Mouse (Mus musculus): ENCODE results near the gene Vmn1r2.
"Not testable (repeated sequence)": the region's sequence is repeated elsewhere in the genome, so short reads cannot be mapped to it uniquely, and the experiment has no call there.

Vmn1r2 gene

DNA sequence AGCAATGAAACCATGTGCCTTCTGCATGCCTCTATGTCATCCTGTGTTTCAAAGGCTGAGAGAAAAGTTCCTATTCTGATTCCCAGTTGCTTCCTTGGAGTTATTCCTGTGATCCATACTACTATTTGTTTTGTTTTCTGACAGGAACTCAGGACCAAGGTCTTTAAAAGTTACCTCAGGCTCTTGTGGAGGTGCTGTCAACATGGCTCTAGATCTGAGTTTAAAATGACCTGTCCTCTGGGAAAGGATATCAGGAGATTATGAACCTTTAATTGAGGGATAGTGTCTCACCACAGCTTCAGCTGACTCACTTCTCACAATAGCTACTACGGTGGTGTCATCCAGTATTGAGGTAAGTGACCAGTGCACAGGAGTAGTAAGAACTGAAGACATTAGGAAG, at the start of gene Vmn1r2:
TSS of gene Vmn1r2 (plus strand) at position 301 of the 400 bp plus-strand sequence.
- not testable (repeated sequence) for DNase-seq (ENCODE audit: low read depth)

DNA sequence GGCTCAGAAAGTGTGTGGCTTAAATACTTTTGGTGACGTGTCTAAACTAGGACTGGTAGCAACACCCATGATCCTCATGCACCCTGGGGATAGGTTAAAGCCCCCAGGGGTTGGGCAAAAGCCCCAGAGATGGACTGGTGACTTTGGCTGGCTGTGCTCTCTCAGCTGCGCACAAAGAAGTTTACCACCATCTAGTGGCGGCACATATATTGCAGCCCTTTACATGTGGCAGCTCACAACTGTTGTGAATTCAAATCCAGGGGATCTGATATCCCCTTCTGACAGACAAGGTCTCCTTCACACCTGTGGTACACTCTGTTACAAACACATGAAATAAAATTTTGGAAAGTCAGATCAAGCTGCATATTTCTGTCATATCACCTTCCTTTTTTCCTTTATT, 19.2 kb upstream of the Vmn1r2 start:
- not testable (repeated sequence) for DNase-seq (ENCODE audit: low read depth)

DNA sequence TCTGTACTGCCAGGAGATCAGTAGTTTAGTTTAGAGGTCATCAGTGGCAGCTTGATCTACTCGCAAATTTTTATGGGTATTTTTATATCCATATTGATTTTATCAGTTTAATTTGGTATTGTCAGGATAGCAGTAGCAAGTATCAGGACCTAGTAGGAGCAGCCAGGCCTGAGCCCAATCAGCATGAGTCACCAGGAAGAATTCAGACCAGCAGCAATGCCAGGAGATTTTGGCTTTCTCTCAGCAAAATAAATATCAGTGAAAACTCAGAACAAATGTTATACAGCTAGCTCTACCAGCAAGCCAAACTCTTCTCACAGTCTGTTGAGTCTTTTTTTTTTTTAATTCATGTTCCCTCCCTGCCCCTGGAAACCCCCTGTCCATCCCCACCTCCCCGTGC, 13.8 kb upstream of the Vmn1r2 start:
- not testable (repeated sequence) for DNase-seq (ENCODE audit: low read depth)

DNA sequence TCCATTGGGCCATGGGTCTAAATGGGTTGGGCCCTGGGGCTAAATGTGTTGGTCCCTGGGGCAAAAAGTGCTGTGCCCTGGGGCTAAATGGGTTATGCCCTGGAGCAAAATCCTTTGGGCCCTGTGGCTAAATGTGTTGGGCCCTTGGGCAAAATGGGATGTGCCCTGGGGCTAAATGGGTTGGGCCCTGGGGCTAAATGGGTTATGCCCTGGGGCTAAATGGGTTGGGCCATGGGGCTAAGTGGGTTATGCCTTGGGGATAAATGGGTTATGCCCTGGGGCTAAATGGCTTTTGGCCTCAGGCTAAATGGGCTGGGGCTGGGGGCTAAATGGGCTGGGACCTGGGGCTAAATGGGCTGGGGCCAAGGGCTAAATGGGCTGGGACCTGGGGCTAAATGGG, 2.7 kb upstream of the Vmn1r2 start:
- not testable (repeated sequence) for DNase-seq (ENCODE audit: low read depth)

DNA sequence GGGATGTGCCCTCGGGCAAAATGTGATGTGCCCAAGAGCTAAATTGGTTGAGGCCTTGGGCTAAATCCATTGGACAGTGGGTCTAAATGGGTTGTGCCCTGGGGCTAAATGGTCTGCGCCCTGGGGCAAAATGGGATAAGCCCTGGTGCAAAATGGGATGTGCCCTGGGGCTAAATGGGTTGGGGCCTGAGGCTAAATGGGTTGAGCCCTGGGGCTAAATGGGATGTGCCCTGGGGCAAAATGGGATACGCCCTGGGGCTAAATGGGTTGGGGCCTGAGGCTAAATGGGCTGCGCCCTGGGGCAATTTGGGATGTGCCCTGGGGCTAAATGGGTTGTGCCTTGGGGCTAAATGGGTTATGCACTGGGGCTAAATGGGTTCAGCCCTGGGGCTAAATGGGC, 2.1 kb upstream of the Vmn1r2 start:
- DNase-seq (ENCODE audit: low read depth) = no peak

DNA sequence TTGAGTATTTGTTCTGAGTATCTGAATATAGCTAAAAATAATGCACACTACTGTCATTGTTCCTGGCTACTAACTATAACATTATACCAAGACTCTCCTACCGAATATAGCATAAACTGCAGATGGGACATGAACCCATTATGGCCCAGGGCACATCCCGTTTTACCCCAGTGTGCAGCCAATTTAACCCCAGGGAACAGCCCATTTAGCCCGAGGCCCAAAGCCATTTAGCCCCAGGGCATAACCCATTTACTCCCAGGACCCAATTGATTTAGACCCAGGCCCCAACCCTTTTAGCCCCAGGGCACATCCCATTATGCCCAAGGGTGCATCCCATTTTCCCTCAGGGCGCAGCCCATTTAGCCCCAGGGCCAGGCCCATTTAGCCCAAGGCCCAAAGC, 7.5 kb downstream of the Vmn1r2 start:
- not testable (repeated sequence) for DNase-seq (ENCODE audit: low read depth)

DNA sequence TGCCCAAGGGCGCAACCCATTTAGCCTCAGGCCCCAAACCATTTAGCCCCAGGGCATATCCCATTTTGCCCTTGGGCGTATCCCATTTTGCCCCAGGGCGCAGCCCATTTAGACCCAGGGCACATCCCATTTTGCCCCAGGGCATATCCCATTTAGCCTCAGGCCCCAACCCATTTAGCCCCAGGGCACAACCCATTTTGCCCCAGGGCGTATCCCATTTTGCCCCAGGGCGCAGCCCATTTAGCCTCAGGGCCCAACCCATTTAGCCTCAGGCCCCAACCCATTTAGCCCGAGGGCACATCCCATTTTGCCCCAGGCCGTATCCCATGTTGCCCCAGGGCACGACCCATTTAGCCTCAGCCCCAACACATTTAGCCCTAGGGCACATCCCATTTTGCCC, 8.6 kb downstream of the Vmn1r2 start:
- not testable (repeated sequence) for DNase-seq (ENCODE audit: low read depth)

DNA sequence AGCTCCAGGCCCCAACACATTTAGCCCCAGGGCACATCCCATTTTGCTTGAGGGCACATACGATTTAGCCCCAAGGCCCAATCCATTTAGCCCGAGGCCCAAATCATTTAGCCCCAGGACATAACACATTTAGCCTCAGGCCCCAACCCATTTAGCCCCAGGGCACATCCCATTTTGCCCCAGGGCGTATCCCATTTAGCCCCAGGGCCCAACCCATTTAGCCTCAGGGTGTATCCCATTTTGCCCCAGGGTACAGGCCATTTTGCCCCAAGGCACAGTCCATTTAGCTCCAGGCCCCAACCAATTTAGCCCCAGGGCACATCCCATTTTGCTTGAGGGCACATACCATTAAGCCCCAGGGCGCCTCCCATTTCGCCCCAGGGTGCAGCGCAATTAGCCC, 9.1 kb downstream of the Vmn1r2 start:
- DNase-seq (ENCODE audit: low read depth) = not testable (repeated sequence)

DNA sequence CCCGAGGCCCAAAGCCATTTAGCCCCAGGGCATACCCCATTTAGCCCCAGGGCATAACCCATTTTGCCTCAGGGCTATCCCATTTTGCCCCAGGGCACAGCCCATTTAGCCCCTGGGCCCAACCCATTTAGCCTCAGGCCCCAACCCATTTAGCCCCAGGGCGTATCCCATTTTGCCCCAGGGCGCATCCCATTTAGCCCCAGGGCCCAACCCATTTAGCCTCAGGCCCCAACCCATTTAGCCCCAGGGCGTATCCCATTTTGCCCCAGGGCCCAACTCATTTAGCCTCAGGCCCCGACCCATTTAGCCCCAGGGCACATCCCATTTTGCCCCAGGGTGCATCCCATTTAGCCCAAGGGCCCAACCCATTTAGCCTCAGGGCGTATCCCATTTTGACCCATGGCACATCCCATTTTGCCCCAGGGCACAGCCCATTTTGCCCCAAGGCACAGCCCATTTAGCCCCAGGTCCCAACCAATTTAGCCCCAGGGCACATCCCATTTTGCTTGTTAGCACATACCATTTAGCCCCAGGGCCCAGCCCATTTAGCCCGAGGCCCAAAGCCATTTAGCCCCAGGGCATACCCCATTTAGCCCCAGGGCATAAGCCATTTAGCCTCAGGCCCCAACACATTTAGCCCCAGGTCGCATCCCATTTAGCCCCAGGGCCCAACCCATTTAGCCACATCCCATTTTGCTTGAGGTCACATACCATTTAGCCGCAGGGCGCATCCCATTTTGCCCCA, 9.8 kb downstream of the Vmn1r2 start:
- DNase-seq (ENCODE audit: low read depth) = not testable (repeated sequence)

DNA sequence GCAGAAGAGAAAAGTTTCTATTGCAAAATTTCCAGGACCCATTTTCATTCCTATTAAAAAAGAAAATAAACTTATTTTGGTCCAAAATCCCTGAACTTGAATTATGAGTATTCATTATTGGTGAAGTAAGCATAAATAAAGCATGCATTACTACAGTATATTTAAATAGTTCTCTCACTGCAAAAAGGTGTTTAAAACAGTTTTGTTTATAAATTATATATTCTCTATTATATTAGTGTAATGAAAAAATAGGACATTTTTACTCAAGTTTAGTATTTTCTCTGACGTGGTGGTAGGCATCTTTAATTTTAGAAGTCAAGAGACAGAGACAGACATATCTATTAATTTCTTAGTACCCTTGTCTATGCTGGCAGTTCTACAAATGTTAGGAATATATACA, 18.1 kb downstream of the Vmn1r2 start, which contains the start of gene Vmn1r3:
TSS of gene Vmn1r3 (minus strand) at position 101 of the 400 bp plus-strand sequence.
- not testable (repeated sequence) for DNase-seq (ENCODE audit: low read depth)

DNA sequence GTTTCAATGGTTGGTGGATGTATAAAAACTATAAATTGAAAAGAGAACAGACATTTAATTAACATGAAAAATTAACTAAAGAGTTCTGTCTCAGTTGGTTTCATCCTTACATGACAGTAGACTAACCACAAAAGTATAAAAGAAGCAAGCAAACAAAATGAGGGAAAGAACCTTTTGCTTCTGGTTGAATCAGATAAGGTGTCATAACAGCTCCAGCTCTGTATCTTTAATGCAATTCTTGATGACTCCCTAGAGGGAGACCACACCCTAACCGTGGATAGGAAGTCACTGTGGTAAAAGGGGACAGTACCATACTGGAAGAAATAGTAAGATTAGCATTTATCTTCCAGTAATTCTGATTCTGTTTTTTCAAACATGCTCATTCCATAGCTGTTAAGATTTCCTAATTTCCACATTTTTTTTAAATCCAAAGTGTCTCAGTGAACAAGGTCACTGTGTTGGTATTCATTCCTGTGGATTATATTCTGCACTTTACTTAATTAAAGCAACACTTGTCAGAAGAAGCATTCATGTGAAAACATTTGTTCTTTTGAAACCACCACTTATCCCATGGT, 42.6 kb downstream of the Vmn1r2 start:
- peak; percentile 45 for DNase-seq (ENCODE audit: low read depth)

DNA sequence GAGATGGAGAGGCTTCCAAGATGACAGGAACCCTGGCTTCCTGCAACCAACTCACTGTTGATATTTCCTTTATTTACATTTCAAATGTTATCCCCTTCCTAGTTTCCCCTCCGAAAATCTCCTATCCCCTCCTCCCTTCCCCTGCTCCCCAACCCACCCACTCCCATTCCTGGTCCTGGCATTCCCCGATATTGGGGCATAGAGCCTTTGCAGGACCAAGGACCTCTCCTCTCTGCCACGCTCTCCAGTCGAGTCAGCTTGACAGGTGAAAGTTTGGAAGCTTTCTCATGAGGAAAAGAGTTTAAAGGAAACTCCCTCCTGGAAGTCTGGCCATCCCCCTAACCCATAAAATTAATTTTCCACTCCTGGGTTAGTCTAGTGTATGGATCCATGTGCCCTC, 46.2 kb downstream of the Vmn1r2 start:
- DNase-seq (ENCODE audit: low read depth) = not testable (repeated sequence)

DNA sequence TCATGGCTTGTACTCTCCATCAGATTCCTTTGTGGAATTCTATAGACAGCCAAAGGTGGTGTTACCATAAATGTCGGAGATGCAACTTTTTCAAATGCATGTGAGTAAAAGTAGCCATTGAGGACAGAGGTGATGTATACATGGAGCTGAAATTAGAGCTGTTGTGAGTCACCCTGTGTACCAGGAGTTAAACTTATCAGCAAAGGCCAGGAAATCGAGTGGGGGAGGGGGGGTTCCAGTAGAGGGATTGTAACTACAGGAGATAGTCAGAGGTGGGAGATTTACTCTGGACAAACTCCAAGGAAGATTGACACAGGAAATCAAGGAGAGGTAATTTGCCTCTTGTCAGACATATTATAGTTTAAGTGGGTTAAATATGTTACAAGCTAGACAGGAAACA, 49.3 kb downstream of the Vmn1r2 start:
- DNase-seq (ENCODE audit: low read depth) = not testable (repeated sequence)
